Mouse (Mus musculus) liver, postnatal 0 days (tissue): ENCODE results near the gene Cep112.

Source experiments
- CTCF ChIP-seq: sonication (generic); IDR thresholded peaks from 2 replicates; pipeline ENCODE4 v1.5.1; 2016; ENCODE audit warnings: antibody characterized with exemption, low read depth
- EP300 ChIP-seq: IDR thresholded peaks from 2 replicates; pipeline ENCODE4 v1.6.1; 2016; ENCODE audit warnings: antibody characterized with exemption, low read depth, mild to moderate bottlenecking

- no peak for TF ChIP-seq CTCF
- TF ChIP-seq EP300 = no peak
Measured at GRCm38 (mm10) chr11:108862360-108862759, 437.4 kb downstream of the Cep112 start.
